Mouse (Mus musculus) thymus, adult 2 months (tissue): ENCODE results near the gene Ift52.
A peak's percentile ranks its signal among the peaks of the same experiment; 100 is the strongest.

ENCODE experiments used
- CTCF ChIP-seq: fragments of 200-500 bp; IDR thresholded peaks from 2 replicates; pipeline ENCODE4 v1.5.1; 2012; ENCODE audit warnings: mild to moderate bottlenecking, control low read depth, low read length, moderate library complexity, borderline replicate concordance; ENCODE audit not compliant: control insufficient read depth, poor library complexity, insufficient read depth; ENCODE audit errors: extremely low read depth
- POLR2A ChIP-seq: fragments of 200-500 bp; IDR thresholded peaks from 2 replicates; pipeline ENCODE4 v1.6.1; 2012; ENCODE audit warnings: mild to moderate bottlenecking, low read length, control low read depth, moderate library complexity; ENCODE audit not compliant: control insufficient read depth, poor library complexity, insufficient read depth; ENCODE audit errors: extremely low read depth

- TF ChIP-seq POLR2A (peak; percentile 57; the same call in 1 of the 2 replicates), CTCF (peak; percentile 41; the same call in 1 of the 2 replicates)
Observed at GRCm38 (mm10) chr2:163054335-163054840, 37.2 kb downstream of the Ift52 start, which contains the start of gene Mybl2.
